Mouse (Mus musculus): Measurements from ENCODE around the gene Fank1. TPM values are rescaled to one million over a fixed set of nuclear protein-coding genes. Genes with fewer than 3 reads are reported as not detected.

Gene Fank1
- polyA plus RNA-seq (2014; fragmentation: Nextera tagmentation; extraction: Ambion mirVana) = 2.2 and 2.9 TPM in 2 replicates

DNA sequence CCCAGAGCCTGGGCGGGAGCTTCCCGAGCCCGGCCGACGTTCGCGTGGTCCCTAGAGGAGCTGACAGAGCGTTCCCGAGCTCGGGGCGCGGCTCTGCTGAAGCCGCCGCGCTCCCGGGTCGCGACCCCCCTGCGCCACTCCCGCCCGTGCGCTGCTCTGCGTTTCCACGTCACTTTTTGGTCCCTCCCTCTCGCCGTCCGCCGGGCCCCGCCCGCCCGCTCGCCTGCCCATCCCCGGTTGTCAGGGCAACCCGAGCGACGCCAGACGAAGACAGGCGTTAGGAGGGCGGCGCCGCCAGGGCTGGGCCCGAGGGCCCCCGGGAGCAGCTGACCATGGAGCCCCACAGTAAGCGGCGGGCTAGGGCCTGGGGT, at the start of gene Fank1:
Gene Fank1, plus strand, starts transcription at position 236 of the 371 bp plus-strand sequence.
- H3K9me3 ChIP-seq (ENCODE audit: control insufficient read depth, low read length) = no peaks in the 10 kb centered on the region
- WGBS = 0% methylated on average over 45 of the region's 45 CpGs
- peak; percentile 94 for ATAC-seq (ENCODE audit: low FRiP score)
- no peaks in the 10 kb centered on the region for H3K4me1 ChIP-seq (replicated peaks; ENCODE audit: control insufficient read depth, insufficient read depth, low read length)
- peak within 1 kb of the TSS; percentile 80 for H3K4me2 ChIP-seq (replicated peaks; ENCODE audit: low read depth, low read length)
- H3K9ac ChIP-seq (ENCODE audit: low read depth, low read length) = peak within 1 kb of the TSS; percentile 87
- H3K27ac ChIP-seq (ENCODE audit: low read depth, low read length) = no peak within 1 kb of the TSS
- H3K36me3 ChIP-seq (ENCODE audit: control insufficient read depth, insufficient read depth, low read length) = no peaks in the 10 kb centered on the region
- H3K4me3 ChIP-seq (ENCODE audit: low read depth, low read length) = peak within 1 kb of the TSS; percentile 70
- DNase-seq (ENCODE audit: low spot score) = peak; percentile 92
- H3K27me3 ChIP-seq (ENCODE audit: control insufficient read depth, insufficient read depth, low read length) = no peaks in the 10 kb centered on the region

DNA sequence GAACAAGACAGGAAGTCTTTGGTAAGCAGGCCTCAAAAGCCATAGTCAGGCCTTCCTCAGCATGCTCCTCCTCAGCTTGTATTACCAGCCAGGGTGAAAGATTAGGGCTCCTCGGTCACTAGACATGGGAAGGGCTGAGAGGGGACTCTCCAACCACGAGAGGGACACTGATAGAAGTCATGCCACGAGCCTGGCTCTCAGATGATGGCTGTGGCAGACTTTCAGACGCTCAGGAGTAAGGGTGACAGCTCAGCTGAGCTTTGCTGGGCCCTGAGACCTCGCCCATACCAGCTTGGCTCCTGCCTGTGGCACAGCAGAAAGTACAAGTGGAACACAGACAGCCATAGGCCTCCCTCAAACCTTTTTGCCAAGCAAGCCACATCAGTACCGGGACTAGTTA, 49.6 kb upstream of the Fank1 start:
- Histone ChIP-seq H3K4me1 (replicated peaks; ENCODE audit: control insufficient read depth, insufficient read depth, low read length) (no peaks in the 10 kb centered on the region), H3K27me3 (ENCODE audit: control insufficient read depth, insufficient read depth, low read length) (no peaks in the 10 kb centered on the region), H3K9me3 (ENCODE audit: control insufficient read depth, low read length) (no peaks in the 10 kb centered on the region), H3K27ac (ENCODE audit: low read depth, low read length) (no peak overlapping the region), H3K36me3 (ENCODE audit: control insufficient read depth, insufficient read depth, low read length) (peaks cover under 1% of the 10 kb centered on the region; the same call in 1 of the 2 replicates), H3K9ac (ENCODE audit: low read depth, low read length) (no peak overlapping the region), H3K4me3 (ENCODE audit: low read depth, low read length) (no peak overlapping the region), H3K4me2 (replicated peaks; ENCODE audit: low read depth, low read length) (no peak overlapping the region)
- ATAC-seq (ENCODE audit: low FRiP score) (no peak), DNase-seq (ENCODE audit: low spot score) (no peak)
- 85% methylated on average over 6 of the region's 6 CpGs for WGBS

DNA sequence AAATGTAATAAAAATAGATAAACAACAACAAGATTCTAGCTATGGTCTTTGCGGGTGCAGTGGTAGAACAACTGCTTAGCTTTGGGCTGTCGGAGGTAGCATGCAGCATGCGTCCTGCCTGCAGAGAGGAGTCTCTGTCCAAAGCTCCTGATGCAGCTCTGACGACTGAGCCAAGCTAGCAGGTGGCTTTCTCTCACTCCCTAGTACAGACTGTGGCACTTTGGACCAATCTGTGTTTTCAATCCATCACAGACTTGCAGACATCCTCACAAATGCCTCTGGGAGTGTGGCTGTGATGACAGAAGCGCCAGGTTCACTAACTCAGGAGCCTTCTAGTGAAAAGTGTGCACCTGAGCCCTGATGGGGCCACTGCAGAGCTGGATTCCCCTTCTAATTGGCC, 47.3 kb upstream of the Fank1 start:
- H3K4me1 ChIP-seq (replicated peaks; ENCODE audit: control insufficient read depth, insufficient read depth, low read length) = no peaks in the 10 kb centered on the region
- no peak overlapping the region for H3K4me3 ChIP-seq (ENCODE audit: low read depth, low read length)
- no peak overlapping the region for H3K27ac ChIP-seq (ENCODE audit: low read depth, low read length)
- 78% methylated on average over 5 of the region's 5 CpGs for WGBS
- H3K27me3 ChIP-seq (ENCODE audit: control insufficient read depth, insufficient read depth, low read length) = no peaks in the 10 kb centered on the region
- 0 out of 2 replicates have a peak, but pooled peaks cover 2% of the 10 kb centered on the region for H3K36me3 ChIP-seq (ENCODE audit: control insufficient read depth, insufficient read depth, low read length)
- H3K4me2 ChIP-seq (replicated peaks; ENCODE audit: low read depth, low read length) = no peak overlapping the region
- no peaks in the 10 kb centered on the region for H3K9me3 ChIP-seq (ENCODE audit: control insufficient read depth, low read length)
- no peak overlapping the region for H3K9ac ChIP-seq (ENCODE audit: low read depth, low read length)
- DNase-seq (ENCODE audit: low spot score) = no peak
- ATAC-seq (ENCODE audit: low FRiP score) = no peak

DNA sequence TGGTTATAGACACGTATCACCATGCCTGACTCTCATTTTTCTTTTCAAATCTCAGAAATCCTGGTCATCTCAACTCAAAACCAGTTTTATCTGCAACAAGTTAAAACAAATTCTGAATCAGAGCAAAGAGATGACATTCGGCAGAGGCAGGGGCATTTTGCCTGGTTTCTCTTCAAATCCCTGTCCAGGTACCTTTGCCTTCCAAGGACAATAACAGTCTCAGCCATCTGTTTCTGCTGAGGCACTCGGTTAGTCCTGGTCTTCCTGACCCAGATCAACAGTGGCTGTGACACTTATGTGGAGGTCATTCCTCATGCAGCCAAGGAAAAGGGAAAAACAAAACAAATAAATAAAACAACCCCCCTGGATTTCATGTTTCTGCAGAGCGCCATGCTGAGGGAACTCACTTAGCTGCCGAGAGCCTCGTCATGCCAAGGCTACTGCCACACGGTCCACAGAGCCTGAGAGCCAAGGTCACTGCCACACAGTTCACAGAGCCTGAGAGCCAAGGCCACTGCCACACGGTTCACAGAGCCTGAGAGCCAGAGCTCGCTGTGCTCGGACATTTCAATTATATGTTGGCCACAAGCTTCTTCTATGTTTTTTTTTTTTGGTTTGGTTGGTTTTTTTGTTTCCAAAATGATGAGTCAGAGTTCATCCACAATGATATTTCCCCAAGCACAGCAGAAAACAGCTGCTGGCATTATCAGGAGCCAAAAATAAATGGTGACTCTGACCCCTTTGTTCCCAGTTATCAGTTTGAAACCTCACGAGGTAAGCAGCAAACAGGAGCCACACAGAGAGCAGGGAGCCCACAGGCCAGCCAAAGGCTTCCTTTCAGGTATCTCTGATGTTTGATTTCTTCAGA, 46.1 kb upstream of the Fank1 start:
- no peaks in the 10 kb centered on the region for H3K9me3 ChIP-seq (ENCODE audit: control insufficient read depth, low read length)
- no peaks in the 10 kb centered on the region for H3K4me1 ChIP-seq (replicated peaks; ENCODE audit: control insufficient read depth, insufficient read depth, low read length)
- ATAC-seq (ENCODE audit: low FRiP score) (no peak), DNase-seq (ENCODE audit: low spot score) (no peak)
- H3K36me3 ChIP-seq (ENCODE audit: control insufficient read depth, insufficient read depth, low read length) = 0 out of 2 replicates have a peak, but pooled peaks cover 2% of the 10 kb centered on the region
- H3K27ac ChIP-seq (ENCODE audit: low read depth, low read length) = no peak overlapping the region
- H3K4me3 ChIP-seq (ENCODE audit: low read depth, low read length) = no peak overlapping the region
- WGBS = 91% methylated on average over 11 of the region's 11 CpGs
- H3K9ac ChIP-seq (ENCODE audit: low read depth, low read length) = no peak overlapping the region
- H3K27me3 ChIP-seq (ENCODE audit: control insufficient read depth, insufficient read depth, low read length) = no peaks in the 10 kb centered on the region
- no peak overlapping the region for H3K4me2 ChIP-seq (replicated peaks; ENCODE audit: low read depth, low read length)

DNA sequence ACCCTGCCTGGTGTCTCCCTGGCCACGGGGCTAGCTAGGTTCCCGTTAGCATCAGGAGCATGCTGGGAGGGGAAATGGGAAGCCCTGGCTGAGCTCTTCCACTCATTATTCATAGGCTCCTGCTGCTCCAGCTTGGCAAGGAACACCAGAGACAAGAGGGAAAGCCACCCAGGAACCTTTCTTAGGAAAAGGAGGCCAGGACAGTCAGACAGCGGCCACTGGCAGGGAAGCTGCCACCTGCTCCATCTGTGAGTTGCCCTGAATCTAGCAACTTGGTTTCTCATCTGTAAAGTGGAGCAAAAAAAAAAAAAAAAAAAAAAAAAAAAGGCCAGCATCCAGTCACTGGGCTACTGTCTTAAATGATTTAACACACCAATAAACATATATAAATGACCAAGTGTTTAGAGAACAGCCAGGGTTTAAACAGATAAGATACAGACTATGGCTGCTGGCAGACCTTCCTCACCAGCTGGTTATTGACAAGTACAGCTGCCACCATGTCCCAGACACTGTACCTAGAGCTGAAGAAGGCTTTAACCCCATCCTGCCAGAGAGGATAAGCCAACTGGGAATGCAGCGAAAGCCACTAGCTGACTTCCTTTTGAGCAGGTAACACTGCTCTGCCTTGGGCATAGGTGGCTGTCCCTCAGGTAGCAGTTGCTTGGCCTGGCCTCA, 44.6 kb upstream of the Fank1 start:
- 0 out of 2 replicates have a peak, but pooled peaks cover 2% of the 10 kb centered on the region for H3K36me3 ChIP-seq (ENCODE audit: control insufficient read depth, insufficient read depth, low read length)
- H3K27me3 ChIP-seq (ENCODE audit: control insufficient read depth, insufficient read depth, low read length) = no peaks in the 10 kb centered on the region
- no peak overlapping the region for H3K4me3 ChIP-seq (ENCODE audit: low read depth, low read length)
- H3K9ac ChIP-seq (ENCODE audit: low read depth, low read length) = no peak overlapping the region
- ATAC-seq (ENCODE audit: low FRiP score) = no peak
- 77% methylated on average over 4 of the region's 4 CpGs for WGBS
- H3K9me3 ChIP-seq (ENCODE audit: control insufficient read depth, low read length) = no peaks in the 10 kb centered on the region
- no peak for DNase-seq (ENCODE audit: low spot score)
- no peak overlapping the region for H3K4me2 ChIP-seq (replicated peaks; ENCODE audit: low read depth, low read length)
- no peak overlapping the region for H3K27ac ChIP-seq (ENCODE audit: low read depth, low read length)
- H3K4me1 ChIP-seq (replicated peaks; ENCODE audit: control insufficient read depth, insufficient read depth, low read length) = no peaks in the 10 kb centered on the region

DNA sequence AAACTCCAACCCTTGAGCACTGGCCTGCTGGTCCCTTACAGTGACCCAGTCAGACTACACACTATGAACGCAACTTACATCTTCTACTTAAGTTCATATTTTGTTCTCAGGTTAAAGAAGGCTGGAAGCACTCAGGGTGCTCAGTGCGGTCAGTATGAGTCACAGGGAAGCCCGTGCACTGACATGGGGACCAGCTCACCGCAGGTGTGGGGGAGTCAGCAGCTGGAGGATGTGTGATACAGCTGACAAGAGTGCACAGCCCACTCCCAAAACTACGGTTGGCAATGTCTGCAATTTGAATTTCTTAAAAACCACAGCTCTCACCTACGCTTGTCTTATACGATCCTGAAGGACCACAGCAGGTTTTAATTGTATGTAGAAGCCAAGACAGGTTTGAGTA, 36.1 kb upstream of the Fank1 start:
- no peaks in the 10 kb centered on the region for H3K27me3 ChIP-seq (ENCODE audit: control insufficient read depth, insufficient read depth, low read length)
- H3K27ac ChIP-seq (ENCODE audit: low read depth, low read length) = no peak overlapping the region
- no peak overlapping the region for H3K4me2 ChIP-seq (replicated peaks; ENCODE audit: low read depth, low read length)
- no peaks in the 10 kb centered on the region for H3K4me1 ChIP-seq (replicated peaks; ENCODE audit: control insufficient read depth, insufficient read depth, low read length)
- H3K4me3 ChIP-seq (ENCODE audit: low read depth, low read length) = no peak overlapping the region
- H3K9ac ChIP-seq (ENCODE audit: low read depth, low read length) = no peak overlapping the region
- 89% methylated on average over 7 of the region's 7 CpGs for WGBS
- H3K36me3 ChIP-seq (ENCODE audit: control insufficient read depth, insufficient read depth, low read length) = 0 out of 2 replicates have a peak, but pooled peaks cover 2% of the 10 kb centered on the region
- no peaks in the 10 kb centered on the region for H3K9me3 ChIP-seq (ENCODE audit: control insufficient read depth, low read length)
- ATAC-seq (ENCODE audit: low FRiP score) (no peak), DNase-seq (ENCODE audit: low spot score) (no peak)

DNA sequence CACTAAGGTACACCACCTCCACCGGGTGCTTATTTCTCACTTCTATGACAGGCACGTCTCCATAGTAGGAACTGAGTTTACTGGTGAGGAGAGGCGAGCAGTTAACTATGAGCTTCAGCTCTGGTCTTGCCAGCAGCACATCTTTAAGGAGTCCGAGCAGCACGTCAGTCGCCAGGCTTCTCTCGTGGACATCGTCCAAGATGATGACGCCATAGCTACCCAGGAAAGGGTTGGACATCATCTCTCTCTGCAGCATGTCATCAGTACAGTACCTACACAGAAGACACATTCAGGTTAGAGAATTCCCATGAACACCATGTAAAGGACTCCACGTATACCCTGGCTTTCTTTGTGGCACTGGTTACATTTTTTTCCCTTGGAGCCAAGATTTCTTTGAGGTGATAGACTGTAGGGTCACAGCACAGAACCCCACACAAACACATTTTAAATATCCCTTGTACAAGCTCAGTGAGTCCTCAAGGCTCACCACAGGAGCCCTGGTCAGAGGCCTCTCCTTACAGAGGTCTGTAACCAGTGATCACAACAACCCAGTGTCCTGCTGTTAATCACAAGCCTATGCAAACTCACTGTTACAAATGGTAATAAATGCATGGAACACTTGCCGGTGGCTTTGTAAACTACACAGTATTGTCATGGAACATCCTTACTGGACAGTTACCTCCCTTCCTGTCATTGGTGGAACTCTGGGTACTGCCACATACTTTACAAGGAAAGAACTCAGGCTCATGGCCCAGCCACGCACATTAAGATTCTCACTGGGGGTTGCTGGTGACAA, 33.9 kb upstream of the Fank1 start:
- Histone ChIP-seq H3K4me2 (replicated peaks; ENCODE audit: low read depth, low read length) (no peak overlapping the region), H3K9ac (ENCODE audit: low read depth, low read length) (no peak overlapping the region), H3K9me3 (ENCODE audit: control insufficient read depth, low read length) (no peaks in the 10 kb centered on the region), H3K27me3 (ENCODE audit: control insufficient read depth, insufficient read depth, low read length) (no peaks in the 10 kb centered on the region), H3K36me3 (ENCODE audit: control insufficient read depth, insufficient read depth, low read length) (0 out of 2 replicates have a peak, but pooled peaks cover 2% of the 10 kb centered on the region), H3K4me1 (replicated peaks; ENCODE audit: control insufficient read depth, insufficient read depth, low read length) (no peaks in the 10 kb centered on the region), H3K4me3 (ENCODE audit: low read depth, low read length) (no peak overlapping the region), H3K27ac (ENCODE audit: low read depth, low read length) (no peak overlapping the region)
- no peak for DNase-seq (ENCODE audit: low spot score)
- no peak for ATAC-seq (ENCODE audit: low FRiP score)
- 93% methylated on average over 12 of the region's 12 CpGs for WGBS

DNA sequence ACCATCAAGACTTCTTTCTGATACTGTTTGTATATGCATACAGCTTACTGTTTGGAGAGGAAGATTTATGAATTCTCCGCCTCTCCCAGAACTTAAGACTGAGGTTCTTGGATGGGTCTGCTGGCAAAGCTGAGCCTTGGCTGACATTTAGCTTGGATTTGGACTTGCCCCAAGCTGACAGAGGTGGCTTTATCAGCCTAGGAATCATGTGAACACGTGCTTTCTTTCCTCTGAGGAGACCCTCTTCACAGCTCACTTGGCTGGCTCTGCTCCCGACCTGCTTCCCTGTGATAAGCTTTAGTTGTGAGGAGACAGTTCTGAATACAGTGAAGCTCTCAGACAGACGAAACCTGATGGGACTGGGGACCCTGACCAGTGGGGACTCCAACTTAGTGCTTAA, 33.0 kb upstream of the Fank1 start:
- WGBS = 74% methylated on average over 4 of the region's 4 CpGs
- H3K9me3 ChIP-seq (ENCODE audit: control insufficient read depth, low read length) = no peaks in the 10 kb centered on the region
- no peak overlapping the region for H3K4me3 ChIP-seq (ENCODE audit: low read depth, low read length)
- no peak overlapping the region for H3K27ac ChIP-seq (ENCODE audit: low read depth, low read length)
- no peak for ATAC-seq (ENCODE audit: low FRiP score)
- H3K27me3 ChIP-seq (ENCODE audit: control insufficient read depth, insufficient read depth, low read length) = no peaks in the 10 kb centered on the region
- H3K9ac ChIP-seq (ENCODE audit: low read depth, low read length) = no peak overlapping the region
- H3K4me2 ChIP-seq (replicated peaks; ENCODE audit: low read depth, low read length) = no peak overlapping the region
- H3K4me1 ChIP-seq (replicated peaks; ENCODE audit: control insufficient read depth, insufficient read depth, low read length) = no peaks in the 10 kb centered on the region
- DNase-seq (ENCODE audit: low spot score) = no peak
- H3K36me3 ChIP-seq (ENCODE audit: control insufficient read depth, insufficient read depth, low read length) = 0 out of 2 replicates have a peak, but pooled peaks cover 4% of the 10 kb centered on the region
